18 mouse cellular contexts compared by ENCODE assay signal in genomic region chr12:27336336-27336735, GRCm38 (mm10). TPM values are rescaled to one million over a fixed set of nuclear protein-coding genes. Genes with fewer than 3 reads are reported as not detected.
DNase-seq lines count a peak whose midpoint lies in the region; ATAC-seq and TF ChIP-seq lines count a peak whose summit lies in the region.
"Had no signal": no experiment of that assay in that cellular context is flagged by ENCODE, and none has a peak within 500 bp of the region (broad histone marks: within the 10 kb centered on the region; RNA-seq: fewer than 3 reads in every experiment).

No protein-coding gene starts in this region.

- H3K27ac ChIP-seq in embryonic facial prominence, embryonic 10.5 days (replicated peaks) = peak overlapping the region; percentile 99
- H3K27ac ChIP-seq in forebrain, embryonic 10.5 days = peak overlapping the region; percentile 99
- peak overlapping the region; percentile 97 for H3K27ac ChIP-seq in hindbrain, embryonic 14.5 days
- peak overlapping the region; percentile 97 for H3K27ac ChIP-seq in midbrain, embryonic 13.5 days
- H3K27ac ChIP-seq in liver, postnatal 0 days (ENCODE audit: low read depth) = no peak overlapping the region
- H3K27ac ChIP-seq: liver, embryonic 13.5 days had no signal

- ATAC-seq in hindbrain, embryonic 14.5 days (ENCODE audit: low FRiP score) = no peak
- ATAC-seq in midbrain, embryonic 13.5 days = no peak
- ATAC-seq in liver, postnatal 0 days = no peak

- peak overlapping the region; percentile 91 for H3K4me2 ChIP-seq in hindbrain, embryonic 14.5 days (replicated peaks)
- peak overlapping the region; percentile 90 for H3K4me2 ChIP-seq in midbrain, embryonic 13.5 days (replicated peaks)
- no peak overlapping the region for H3K4me2 ChIP-seq in liver, postnatal 0 days (ENCODE audit: low read depth, low read length)
- H3K4me2 ChIP-seq: liver, embryonic 13.5 days had no signal

- TF ChIP-seq CTCF in liver, postnatal 0 days (IDR thresholded peaks at IDR 0.05; ENCODE audit: low read depth) = no peak

- peak overlapping the region; percentile 97 for H3K4me3 ChIP-seq in embryonic facial prominence, embryonic 10.5 days
- peak overlapping the region; percentile 89 for H3K4me3 ChIP-seq in forebrain, embryonic 10.5 days
- peak overlapping the region; percentile 91 for H3K4me3 ChIP-seq in hindbrain, embryonic 14.5 days (replicated peaks; ENCODE audit: low read length)
- H3K4me3 ChIP-seq in midbrain, embryonic 13.5 days (replicated peaks) = peak overlapping the region; percentile 100
- H3K4me3 ChIP-seq in liver, postnatal 0 days (ENCODE audit: low read depth, low read length) = no peak overlapping the region
- H3K4me3 ChIP-seq: liver, embryonic 13.5 days; megakaryocyte, embryonic 14.5 days had no signal

- intact Hi-C loops in heart, postnatal 25 days (cut with DNase I) = no loop called here

- TF ChIP-seq EP300 in liver, postnatal 0 days (IDR thresholded peaks at IDR 0.05; ENCODE audit: low read depth) = no peak

- DNase-seq in embryonic facial prominence, embryonic 10.5 days (ENCODE audit: low spot score) = peak; percentile 22
- no peak for DNase-seq in forebrain, embryonic 10.5 days (ENCODE audit: extremely low spot score, low spot score)
- no peak for DNase-seq in hindbrain, embryonic 14.5 days (ENCODE audit: low spot score)
- DNase-seq in liver, postnatal 0 days = no peak
- DNase-seq in heart, postnatal 25 days (ENCODE audit: low spot score) = no peak
- DNase-seq in frontal cortex, postnatal 14 days (ENCODE audit: low spot score in 2 of 2) = no peak
- DNase-seq in frontal cortex, adult 2 months (ENCODE audit: extremely low spot score in 1 of 2, low spot score in 1 of 2) = no peak
- DNase-seq: adrenal gland, postnatal 14 days; cerebellum, adult 11-12 months; gastrocnemius, postnatal 25 days; heart, postnatal 10 days; kidney, adult 9 months; layer of hippocampus, postnatal 36 days; liver, embryonic 13.5 days; thymus, postnatal 4 days had no signal

- no peaks in the 10 kb centered on the region for H3K9me3 ChIP-seq in embryonic facial prominence, embryonic 10.5 days
- H3K9me3 ChIP-seq in forebrain, embryonic 10.5 days = no peaks in the 10 kb centered on the region
- H3K9me3 ChIP-seq in hindbrain, embryonic 14.5 days (ENCODE audit: control insufficient read depth, low read length) = no peaks in the 10 kb centered on the region
- H3K9me3 ChIP-seq in midbrain, embryonic 13.5 days = no peaks in the 10 kb centered on the region
- H3K9me3 ChIP-seq in liver, postnatal 0 days (ENCODE audit: low read length) = no peaks in the 10 kb centered on the region
- H3K9me3 ChIP-seq: liver, embryonic 13.5 days had no signal

- H3K36me3 ChIP-seq in embryonic facial prominence, embryonic 10.5 days (replicated peaks) = peaks cover 71% of the 10 kb centered on the region
- peaks cover 80% of the 10 kb centered on the region for H3K36me3 ChIP-seq in forebrain, embryonic 10.5 days (replicated peaks)
- no peaks in the 10 kb centered on the region; the same call in 1 of the 2 replicates for H3K36me3 ChIP-seq in hindbrain, embryonic 14.5 days (replicated peaks; ENCODE audit: control insufficient read depth, insufficient read depth)
- H3K36me3 ChIP-seq in midbrain, embryonic 13.5 days = peaks cover 24% of the 10 kb centered on the region
- no peaks in the 10 kb centered on the region for H3K36me3 ChIP-seq in liver, postnatal 0 days (replicated peaks; ENCODE audit: insufficient read depth, low read length)
- H3K36me3 ChIP-seq: liver, embryonic 13.5 days had no signal

- peak overlapping the region; percentile 100 for H3K9ac ChIP-seq in hindbrain, embryonic 14.5 days
- peak overlapping the region; percentile 100 for H3K9ac ChIP-seq in midbrain, embryonic 13.5 days (replicated peaks)
- no peak overlapping the region for H3K9ac ChIP-seq in liver, postnatal 0 days (replicated peaks)
- H3K9ac ChIP-seq: liver, embryonic 13.5 days had no signal

- H3K4me1 ChIP-seq in embryonic facial prominence, embryonic 10.5 days = peaks cover 17% of the 10 kb centered on the region
- H3K4me1 ChIP-seq in forebrain, embryonic 10.5 days = peaks cover 25% of the 10 kb centered on the region
- peaks cover 30% of the 10 kb centered on the region for H3K4me1 ChIP-seq in hindbrain, embryonic 14.5 days (replicated peaks; ENCODE audit: control insufficient read depth, insufficient read depth, low read length)
- H3K4me1 ChIP-seq in midbrain, embryonic 13.5 days (replicated peaks) = peaks cover 39% of the 10 kb centered on the region
- 0 out of 2 replicates have a peak, but pooled peaks cover 4% of the 10 kb centered on the region for H3K4me1 ChIP-seq in liver, postnatal 0 days (ENCODE audit: insufficient read depth)
- H3K4me1 ChIP-seq: liver, embryonic 13.5 days had no signal

- WGBS in embryonic facial prominence, embryonic 10.5 days = 65% methylated on average over 7 of the region's 7 CpGs
- 72% methylated on average over 7 of the region's 7 CpGs for WGBS in forebrain, embryonic 10.5 days
- 32% methylated on average over 7 of the region's 7 CpGs for WGBS in hindbrain, embryonic 14.5 days
- WGBS in midbrain, embryonic 13.5 days = 36% methylated on average over 7 of the region's 7 CpGs
- WGBS in liver, postnatal 0 days (ENCODE audit: insufficient replicate concordance) = 60% methylated on average over 7 of the region's 7 CpGs

- no peaks in the 10 kb centered on the region for H3K27me3 ChIP-seq in embryonic facial prominence, embryonic 10.5 days (replicated peaks; ENCODE audit: low read depth, poor library complexity, severe bottlenecking)
- H3K27me3 ChIP-seq in forebrain, embryonic 10.5 days (ENCODE audit: poor library complexity, severe bottlenecking) = no peaks in the 10 kb centered on the region
- H3K27me3 ChIP-seq in hindbrain, embryonic 14.5 days (ENCODE audit: control insufficient read depth, insufficient read depth, low read length) = no peaks in the 10 kb centered on the region
- no peaks in the 10 kb centered on the region for H3K27me3 ChIP-seq in midbrain, embryonic 13.5 days
- H3K27me3 ChIP-seq in liver, postnatal 0 days (ENCODE audit: insufficient read depth, low read length) = peaks cover 38% of the 10 kb centered on the region
- H3K27me3 ChIP-seq: CH12.LX had no signal

RNA-seq across cellular contexts. Expression of gene Sox11, which starts 6.0 kb away (rescaled TPM):
- polyA plus RNA-seq in embryonic facial prominence, embryonic 10.5 days (2016; fragmentation: Nextera tagmentation; extraction: Ambion mirVana) = 300 and 318 TPM in 2 replicates
- 256 and 262 TPM in 2 replicates for polyA plus RNA-seq in forebrain, embryonic 10.5 days (2016; fragmentation: Nextera tagmentation; extraction: Ambion mirVana)
- polyA plus RNA-seq in hindbrain, embryonic 14.5 days (2014; fragmentation: Nextera tagmentation; extraction: Ambion mirVana) = 336 and 376 TPM in 2 replicates
- 748 and 776 TPM in 2 replicates for polyA plus RNA-seq in midbrain, embryonic 13.5 days (2015; fragmentation: Nextera tagmentation; extraction: Ambion mirVana)
- 0.48 and 0.54 TPM in 2 replicates for polyA plus RNA-seq in liver, postnatal 0 days (2015; fragmentation: Nextera tagmentation; extraction: Ambion mirVana)
- under 1 TPM; 0.20 to 0.21 TPM for total RNA-seq in heart, postnatal 25 days (2021)
- polyA plus RNA-seq in frontal cortex, adult 2 months (2012; rRNA removed) = 11.8 and 12.4 TPM in 2 replicates
- total RNA-seq: CH12.LX had no signal

Comparison
In these comparisons a context has a peak if more than half of its experiments do, and no peak if none do; other contexts are left out.
1. RNA of gene Sox11, which starts 6.0 kb away (polyA plus RNA-seq): 748 to 776 TPM in midbrain, embryonic 13.5 days, 336 to 376 TPM in hindbrain, embryonic 14.5 days, 300 to 318 TPM in embryonic facial prominence, embryonic 10.5 days and 256 to 262 TPM in forebrain, embryonic 10.5 days; 11.8 to 12.4 TPM in frontal cortex, adult 2 months and 0.48 to 0.54 TPM in liver, postnatal 0 days; every median in the first group is over 10 times any median in the second.